Mouse (Mus musculus): ENCODE data around the gene Dlg2.

Dlg2 gene

GRCm38 (mm10) chr7:92180591-92181587 is 1704.4 kb downstream of the Dlg2 start:
- CTCF ChIA-PET, result interaction anchor here (0.6 kb wide), 1 partner anchor 294 kb away, joined by 3 read pairs; no protein-coding TSS in a partner anchor

- CTCF ChIA-PET, result no interaction called here
Measured at GRCm38 (mm10) chr7:92181959-92182612, 1705.6 kb downstream of the Dlg2 start.

DNA sequence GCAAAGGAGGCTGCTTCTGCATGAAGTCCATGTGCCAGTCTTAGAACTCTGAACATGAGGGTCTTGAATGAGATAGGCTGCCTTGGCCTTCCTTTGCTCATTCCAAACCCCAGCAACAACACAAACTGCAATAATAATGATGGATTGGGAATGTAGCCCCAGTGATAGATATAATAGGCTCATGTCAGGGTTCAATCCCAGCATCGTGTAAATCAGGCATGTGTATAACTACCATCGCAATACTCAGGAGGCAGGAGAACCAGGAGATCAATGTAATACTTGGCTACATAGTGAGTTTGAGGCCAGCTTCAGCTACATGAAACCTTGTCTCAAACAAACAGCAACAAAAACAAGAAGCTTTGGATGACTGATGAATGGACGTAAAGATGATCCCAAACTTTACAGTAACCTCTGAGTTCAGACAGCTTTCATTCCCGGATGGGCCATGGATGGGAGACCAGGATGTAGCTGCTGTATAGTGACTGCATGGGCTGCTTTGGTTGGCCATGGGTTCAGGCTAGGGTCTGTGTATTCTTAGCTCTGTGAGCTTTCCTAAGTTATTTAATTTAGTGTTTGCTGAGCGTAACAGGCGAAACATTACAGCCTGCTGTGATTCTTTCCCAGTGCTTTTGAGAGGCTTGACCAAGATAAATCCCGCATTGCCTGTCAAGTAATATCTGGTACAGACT is 1708.0 kb downstream of the Dlg2 start:
- CTCF ChIA-PET, result no interaction called here

DNA sequence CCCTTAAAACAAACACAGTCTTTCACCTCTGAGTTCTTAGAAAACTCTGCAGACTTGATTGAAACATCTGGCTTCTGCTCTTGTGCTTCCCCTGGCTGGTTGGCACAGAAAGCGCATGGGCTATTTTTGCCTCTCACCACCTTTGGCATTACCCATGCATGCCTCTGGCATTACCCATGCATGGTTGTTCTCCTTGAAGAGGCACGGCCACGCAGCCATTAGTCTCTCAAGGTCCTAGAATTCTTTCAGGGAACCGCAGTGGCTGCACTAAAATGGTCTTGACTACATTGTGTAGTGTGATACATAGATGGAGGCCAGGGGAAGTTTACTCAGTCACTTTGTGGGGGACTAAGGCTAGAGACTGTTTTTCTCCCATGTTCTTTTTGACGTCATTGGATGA is 1709.9 kb downstream of the Dlg2 start:
- CTCF ChIA-PET, result no interaction called here

GRCm38 (mm10) chr7:92189149-92189548 is 1712.7 kb downstream of the Dlg2 start:
- CTCF ChIA-PET, result no interaction called here

GRCm38 (mm10) chr7:92196004-92196403 is 1719.5 kb downstream of the Dlg2 start:
- CTCF ChIA-PET, result no interaction called here

DNA sequence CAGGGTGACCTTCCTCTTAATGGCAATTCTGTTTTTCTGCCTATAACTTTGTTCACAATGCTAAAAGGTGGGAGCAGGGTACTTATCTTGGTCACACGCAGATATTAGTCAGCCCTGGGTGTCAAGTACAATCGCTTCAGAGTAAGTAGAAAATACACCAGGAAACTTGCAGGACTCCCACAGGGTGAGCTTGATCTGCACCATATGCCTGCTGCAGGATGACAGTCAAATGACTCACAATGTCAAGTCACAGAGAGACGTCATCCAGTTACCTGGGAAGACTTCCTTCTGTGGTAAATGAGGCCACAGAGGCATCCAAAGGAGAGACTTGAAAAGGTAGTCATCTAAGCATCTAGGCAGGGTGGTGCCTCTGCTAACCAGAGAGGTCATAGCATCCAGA is 1721.1 kb downstream of the Dlg2 start:
- CTCF ChIA-PET, result no interaction called here

- CTCF ChIA-PET, result no interaction called here
Measured at GRCm38 (mm10) chr7:92199131-92199530, 1722.7 kb downstream of the Dlg2 start.

DNA sequence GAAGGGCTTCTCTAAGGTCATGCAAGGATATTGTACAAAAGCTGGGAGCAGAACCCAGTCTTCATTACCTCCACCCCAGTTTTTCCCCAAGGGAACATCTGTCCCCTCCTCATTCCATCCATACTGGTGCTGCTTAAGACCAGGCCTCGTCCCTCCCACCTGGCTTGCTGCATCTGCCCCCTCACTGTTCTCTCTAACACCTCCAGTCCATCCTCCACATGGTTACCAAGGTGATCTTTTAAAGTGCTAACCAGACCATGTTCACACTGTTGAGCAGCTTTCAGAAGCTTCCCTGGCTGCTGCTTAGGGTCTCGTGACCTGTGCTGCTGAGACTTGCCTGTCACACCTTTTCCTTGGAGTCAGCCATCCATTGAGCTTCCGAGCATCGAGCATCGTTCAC is 1734.2 kb downstream of the Dlg2 start:
- CTCF ChIA-PET, result no interaction called here

DNA sequence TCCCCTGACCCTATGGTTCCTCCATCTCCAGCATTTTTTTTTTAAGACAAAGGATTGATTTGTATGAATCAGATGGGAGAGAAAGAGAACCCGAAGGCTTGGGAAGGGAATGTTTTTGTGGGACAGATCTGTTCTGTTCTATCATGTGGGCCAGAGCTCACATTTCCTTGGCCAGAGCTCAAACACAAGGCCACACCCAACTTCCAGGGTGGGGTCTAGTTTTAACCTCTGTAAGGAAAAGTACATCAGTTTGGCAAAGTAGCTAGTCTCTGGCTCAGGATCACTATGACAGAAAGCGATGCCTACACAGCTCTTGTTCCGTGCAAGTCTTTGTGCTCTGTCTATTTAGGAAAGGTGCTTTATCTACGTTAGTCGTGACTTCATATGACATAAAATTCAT is 1737.3 kb downstream of the Dlg2 start:
- CTCF ChIA-PET, result no interaction called here

DNA sequence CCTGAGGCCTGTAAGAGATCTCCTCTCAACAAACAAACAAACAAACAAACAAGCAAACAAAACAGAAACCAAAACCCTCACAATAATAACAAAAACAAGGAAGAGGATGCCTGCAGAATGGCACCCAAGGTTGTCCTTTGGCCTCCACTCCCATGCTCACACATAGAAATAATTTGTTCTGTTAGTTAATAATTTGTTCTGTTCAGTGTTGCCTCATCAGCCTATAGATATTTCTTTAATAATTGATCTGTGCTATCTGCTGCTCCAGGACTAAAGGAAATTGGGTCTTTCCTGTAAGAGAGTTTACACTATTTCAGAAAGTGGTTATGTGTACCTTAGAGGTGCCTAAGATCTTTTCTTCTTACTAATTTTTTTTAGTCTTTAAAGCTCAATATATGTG is 1741.7 kb downstream of the Dlg2 start:
- CTCF ChIA-PET, result no interaction called here

DNA sequence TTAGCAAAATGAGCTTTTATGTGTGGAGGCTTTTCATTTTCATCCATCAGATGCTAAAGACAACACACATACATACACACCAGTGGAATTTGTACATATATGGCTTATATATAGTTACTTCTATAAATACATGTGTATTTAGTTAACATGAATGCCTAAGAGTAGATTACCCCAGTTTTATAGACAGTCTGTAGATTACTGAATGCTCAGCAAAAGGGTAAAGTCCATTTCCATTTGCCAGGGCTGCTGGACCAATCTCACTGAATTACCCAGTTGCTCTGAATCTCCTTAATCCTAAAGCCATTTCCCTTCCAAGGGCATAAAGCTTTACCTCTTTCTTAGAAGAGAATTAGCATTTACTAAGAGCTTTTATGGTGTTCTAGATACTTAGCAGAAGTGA is 1744.1 kb downstream of the Dlg2 start:
- CTCF ChIA-PET, result no interaction called here

DNA sequence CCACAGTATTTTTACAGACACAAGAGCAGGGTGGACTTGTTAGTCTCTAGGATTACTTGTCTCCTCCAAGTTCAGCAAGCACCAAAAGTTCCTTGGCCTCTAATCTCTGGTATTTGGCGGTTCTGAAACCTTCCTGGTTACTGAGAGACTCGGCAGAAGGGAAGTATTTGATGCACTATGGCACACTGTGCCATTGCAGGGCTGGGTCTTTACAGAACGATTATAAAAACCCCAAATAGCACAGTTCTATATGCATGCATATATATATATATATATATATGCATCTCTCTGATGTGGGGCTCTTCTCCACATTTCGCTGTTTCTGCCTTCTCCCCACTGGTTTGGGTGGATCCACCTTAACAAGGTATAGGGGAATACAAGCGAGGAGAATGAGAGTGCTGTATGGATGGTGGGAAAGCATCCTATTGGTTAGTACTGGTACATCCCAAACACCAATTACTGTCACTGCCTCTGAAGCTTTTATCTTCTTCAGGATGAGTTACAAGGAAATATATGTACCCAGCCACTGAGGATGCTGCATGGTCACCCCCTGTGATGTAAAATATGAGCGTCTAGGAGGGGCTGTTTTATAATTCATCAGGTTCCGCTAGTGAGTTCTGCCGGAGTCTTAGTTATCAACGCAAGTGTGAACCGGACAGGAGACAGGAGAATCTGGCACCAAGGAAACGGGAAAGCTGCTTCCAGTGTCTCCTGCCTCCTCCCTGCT is 1758.2 kb downstream of the Dlg2 start:
- CTCF ChIA-PET, result no interaction called here

DNA sequence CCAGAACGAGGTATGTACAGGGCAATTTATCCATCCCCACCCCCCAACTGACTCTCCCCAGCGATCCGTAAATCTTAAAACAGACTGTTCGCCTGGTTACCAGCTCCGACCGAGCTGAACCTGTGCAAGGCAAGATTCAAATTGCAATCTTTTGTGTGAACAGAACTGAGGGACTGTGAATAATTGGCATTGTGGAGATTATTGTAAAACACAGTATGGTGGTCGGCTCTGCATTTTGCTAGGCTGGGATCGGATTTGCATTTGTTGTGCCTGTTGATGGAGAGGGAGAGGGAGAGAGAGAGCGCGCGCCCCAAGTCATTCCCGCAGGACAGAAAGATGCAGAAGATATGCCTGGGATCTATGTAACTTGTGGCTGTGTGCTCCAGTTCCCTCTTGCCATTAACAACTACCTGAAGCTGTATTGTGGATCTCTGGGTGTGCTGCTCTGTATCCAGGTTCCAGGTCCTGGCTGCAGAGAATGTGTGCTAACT is 1759.1 kb downstream of the Dlg2 start:
- CTCF ChIA-PET, result interaction anchor here (0.6 kb wide), 1 partner anchor 10 kb away, joined by 14 read pairs; no protein-coding TSS in a partner anchor

DNA sequence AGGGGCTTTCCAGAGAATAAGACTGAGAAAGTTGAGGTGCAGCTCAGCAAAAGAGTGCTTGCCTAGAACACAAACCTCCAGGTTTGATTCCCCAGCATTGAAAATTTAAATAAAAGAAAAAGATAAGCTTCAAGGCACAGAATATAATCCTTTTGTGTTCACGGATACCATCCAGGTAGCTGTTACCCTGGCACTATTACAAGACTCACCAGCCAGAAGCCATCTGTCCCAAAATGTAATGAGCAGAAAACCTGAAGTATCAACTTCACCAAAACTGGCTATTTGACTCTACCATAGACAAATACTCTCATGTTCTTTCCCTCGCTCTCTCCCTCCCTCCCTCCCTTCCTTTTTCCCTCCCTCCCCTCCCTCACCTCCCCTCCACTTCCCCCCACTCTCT is 1764.4 kb downstream of the Dlg2 start:
- CTCF ChIA-PET, result no interaction called here

- CTCF ChIA-PET, result no interaction called here
Measured at GRCm38 (mm10) chr7:92247594-92247993, 1771.1 kb downstream of the Dlg2 start.

GRCm38 (mm10) chr7:92248619-92249018 is 1772.1 kb downstream of the Dlg2 start:
- CTCF ChIA-PET, result no interaction called here

- CTCF ChIA-PET, result no interaction called here
Measured at GRCm38 (mm10) chr7:92258148-92258547, 1781.7 kb downstream of the Dlg2 start.

GRCm38 (mm10) chr7:92258701-92259100 is 1782.2 kb downstream of the Dlg2 start:
- CTCF ChIA-PET, result no interaction called here

DNA sequence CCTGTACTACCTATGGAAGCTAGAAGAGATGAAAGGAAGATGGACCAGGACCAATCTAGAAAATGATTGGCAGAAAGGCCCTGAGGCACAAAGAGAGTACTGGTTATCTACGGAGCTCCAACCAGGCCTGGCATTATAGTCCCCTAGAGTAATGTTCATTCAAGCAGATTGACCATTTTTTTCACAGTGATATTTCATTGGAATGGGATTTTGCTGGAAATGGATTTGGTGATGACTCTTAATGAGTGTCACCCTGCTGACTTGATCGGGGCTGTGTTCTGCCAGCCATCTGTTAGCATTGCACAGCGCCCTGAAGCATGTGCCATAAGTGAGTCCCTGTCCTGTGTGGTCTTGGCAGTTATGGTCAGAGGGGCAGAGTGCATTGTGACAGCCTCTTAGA is 1787.9 kb downstream of the Dlg2 start:
- CTCF ChIA-PET, result no interaction called here

- CTCF ChIA-PET, result no interaction called here
Measured at GRCm38 (mm10) chr7:92264964-92265363, 1788.5 kb downstream of the Dlg2 start.

- CTCF ChIA-PET, result no interaction called here
Measured at GRCm38 (mm10) chr7:92275353-92275752, 1798.9 kb downstream of the Dlg2 start.

Data from spleen, embryonic (tissue).